Mouse (Mus musculus) liver (tissue): ENCODE data around the gene Olfr1535.

ENCODE experiments used
- DNase-seq: peaks from one replicate; pipeline ENCODE4 v3.0.0-alpha.2; 2020; ENCODE audit warnings: mixed read lengths

The Olfr1535 gene

DNA sequence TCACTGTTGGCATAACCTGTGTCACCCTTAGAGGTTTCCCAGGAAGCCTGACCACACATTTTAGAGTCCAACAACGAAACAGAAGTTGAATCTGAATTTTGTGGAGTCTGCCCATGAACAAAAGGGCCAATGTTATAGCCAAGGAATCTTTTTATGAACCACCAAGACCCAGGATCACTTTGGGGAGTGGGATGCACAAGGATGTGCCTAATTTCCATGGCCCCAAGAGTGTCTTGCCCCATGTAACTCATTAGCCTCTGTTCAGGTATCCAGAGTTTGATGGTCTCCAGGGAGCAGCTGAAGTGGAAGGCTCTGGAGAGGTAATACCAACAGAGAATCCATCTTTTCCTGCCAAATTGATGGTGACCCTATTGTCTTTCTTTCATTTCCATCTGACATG lies at the start of gene Olfr1535:
TSS of gene Olfr1535 (minus strand) at position 101 of the 400 bp plus-strand sequence.
- no peak for DNase-seq

DNA sequence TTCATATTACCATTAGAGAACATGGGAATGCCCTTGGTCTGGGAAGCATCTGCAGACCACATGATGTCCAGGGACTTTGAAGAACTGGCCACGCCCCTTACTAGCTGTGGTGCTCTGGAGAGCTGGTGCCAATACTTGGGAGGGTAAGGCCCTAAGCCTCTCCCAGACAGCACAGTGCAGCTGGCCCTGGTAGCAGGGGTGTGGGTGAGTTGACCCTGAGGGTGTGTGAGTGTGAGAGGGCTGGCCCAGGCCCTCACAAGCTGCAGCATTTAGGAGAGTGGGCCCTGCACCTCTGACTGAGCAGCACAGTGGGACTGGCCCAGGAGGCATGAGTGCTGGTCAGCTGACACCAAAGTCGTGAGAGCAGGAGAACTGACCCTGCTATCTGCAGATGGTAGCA lies 31.9 kb upstream of the Olfr1535 start:
- DNase-seq: no peak

DNA sequence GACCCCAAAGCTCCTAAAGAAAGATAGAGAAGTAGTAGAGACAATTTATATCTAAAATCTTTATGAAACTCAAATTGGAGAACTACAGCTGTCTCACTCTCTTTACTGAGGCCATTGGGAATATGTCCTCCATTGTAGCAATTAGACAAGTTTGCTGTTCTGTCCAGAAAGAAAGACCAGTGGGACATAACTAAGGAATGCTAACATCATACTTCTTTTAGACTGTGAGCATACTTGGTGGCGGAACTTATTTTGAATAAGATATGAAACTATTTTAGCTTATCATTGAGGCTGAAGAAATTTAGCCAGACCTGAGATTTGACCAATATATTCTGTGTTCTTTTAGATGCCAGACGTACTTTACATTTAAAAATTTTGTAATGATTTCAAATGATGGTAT lies 22.0 kb upstream of the Olfr1535 start, which contains the start of gene Olfr1364:
TSS of gene Olfr1364 (minus strand) at position 101 of the 400 bp plus-strand sequence.
- DNase-seq: no peak

DNA sequence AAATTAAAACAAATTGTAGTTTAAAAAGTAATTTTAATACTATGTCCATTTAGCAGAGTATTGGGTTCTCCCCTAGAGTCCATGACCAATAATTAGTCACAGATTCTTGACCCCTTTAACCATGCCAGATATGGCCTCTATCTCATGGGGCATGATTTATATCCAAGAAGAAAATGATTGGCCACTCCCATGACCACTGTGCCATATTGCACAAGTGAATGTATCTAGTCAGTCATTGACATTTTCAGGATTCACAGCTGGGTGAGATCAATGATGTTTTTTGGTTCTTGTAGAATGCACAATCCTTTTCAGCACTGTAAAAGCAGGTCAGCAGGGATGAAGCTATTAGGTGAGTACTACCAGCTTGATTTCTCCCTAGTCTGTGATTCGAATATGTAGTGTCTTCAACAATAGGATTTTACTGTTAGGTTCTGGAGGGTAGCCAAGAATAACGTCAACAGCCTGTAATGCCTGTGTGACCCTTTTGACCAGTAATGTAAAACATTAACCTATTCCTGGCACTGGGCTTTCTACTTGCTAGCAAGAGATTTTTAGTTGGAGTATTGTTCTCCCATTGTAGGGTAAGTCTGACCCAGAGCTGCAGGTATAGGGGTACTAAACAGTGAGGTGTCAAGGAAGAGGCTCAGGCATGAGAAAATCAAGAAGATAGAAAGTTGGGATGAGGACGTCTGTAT lies 9.1 kb downstream of the Olfr1535 start:
- DNase-seq: no peak

DNA sequence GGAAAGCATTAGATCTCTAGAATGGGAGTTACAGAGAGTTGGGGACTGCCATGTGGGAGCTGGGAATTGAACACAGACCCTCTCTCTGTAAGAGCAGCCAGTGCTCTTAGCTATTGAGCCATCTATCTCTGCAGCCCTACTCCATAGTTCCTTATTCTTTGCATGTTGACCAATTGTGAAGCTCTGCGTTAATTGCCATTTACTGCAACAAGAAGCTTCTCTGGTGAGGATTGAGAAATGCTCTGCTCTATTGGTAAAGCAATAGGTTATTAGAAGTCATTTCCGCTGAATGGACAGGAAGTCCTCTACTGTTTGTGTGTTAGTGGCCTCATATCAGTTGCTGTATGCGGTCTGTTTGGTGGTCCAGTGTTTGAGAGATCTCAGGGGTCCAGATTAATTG lies 10.2 kb downstream of the Olfr1535 start:
- no peak for DNase-seq

DNA sequence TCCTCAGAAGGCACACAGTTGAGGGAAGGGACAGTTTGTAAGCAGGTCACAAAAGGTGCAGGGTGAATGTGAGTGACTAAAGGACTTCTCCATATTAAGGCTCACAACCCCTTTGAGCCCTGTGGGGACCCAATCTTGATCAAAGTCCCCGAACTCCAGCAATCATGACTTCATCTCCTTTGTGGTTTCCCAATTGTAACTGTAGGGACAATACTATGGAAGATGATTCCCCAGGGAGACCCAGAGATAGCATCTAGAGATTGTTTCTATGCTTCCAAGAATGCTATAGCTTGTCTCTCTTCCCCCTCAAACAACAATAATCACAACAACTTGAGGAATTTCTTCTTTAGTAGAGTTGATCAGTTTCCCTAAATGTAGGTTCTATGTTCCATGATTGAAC lies 17.0 kb downstream of the Olfr1535 start, which contains the start of gene Olfr1366:
TSS of gene Olfr1366 (minus strand) at position 101 of the 400 bp plus-strand sequence.
- no peak for DNase-seq

DNA sequence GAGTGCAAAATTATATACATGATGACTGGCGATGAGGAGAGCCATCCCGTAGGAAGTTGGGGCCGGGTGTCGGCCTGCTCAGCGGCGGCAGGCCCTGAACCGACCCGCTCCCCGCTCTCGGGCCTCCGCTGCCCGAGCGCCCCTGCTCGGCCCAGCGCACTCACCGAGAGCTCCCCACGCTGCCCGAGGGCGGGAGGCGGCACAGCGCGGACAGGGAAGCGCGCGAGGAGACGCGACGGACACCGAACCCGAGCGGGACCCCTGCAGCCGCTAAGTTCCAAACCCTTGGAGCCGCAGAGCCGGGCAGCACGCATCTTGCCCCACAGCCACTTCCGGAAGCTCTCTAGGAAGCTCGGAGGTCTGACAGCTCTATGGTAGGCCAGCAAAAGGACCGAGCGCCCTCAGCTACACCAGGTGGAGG lies 28.9 kb downstream of the Olfr1535 start, which contains the start of gene Zkscan8:
TSS of gene Zkscan8 (minus strand) at position 340 of the 421 bp plus-strand sequence.
- peak; percentile 86 for DNase-seq

DNA sequence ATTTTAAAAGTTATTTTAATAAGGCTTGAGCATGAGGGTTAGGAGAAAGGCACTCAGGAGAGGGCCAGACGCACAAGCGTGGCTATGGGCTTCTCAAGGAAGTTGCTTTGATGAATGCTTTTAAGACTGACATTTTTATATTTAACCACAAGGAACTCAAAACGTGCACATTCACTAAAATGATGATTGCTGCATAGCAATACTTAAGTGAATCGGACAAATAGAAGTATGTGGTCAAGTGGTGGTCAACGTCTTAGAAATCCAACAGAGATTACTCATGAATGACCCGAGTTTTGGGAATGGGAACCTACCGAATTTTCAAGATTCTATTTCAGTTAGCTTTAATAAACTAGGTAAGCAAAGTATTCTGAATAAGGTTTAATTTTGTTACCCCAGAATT lies 29.6 kb downstream of the Olfr1535 start:
- no peak for DNase-seq

DNA sequence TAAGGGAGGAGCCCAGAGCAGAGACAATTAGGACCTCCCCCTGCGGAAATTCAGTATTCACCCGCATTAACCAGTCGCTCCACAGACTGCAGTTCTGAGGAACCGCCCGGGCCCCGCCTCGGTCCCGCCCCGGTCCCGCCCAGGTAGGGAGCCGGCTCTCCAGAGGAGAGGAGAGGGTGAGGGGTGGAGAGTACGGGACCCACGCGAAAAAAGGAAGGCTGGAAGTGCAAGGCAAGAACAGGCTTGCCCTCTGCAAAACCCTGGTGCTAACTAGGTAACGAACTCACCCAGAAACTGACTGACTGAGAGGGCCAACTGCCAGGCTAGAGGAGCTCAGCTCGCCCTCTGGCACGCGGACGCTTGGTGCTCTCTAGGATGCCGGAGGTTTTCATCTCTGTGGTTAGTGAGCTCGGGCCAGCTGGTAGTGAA lies 53.5 kb downstream of the Olfr1535 start:
- DNase-seq: peak; percentile 90
